Mouse (Mus musculus): Measurements from ENCODE around the gene Gsk3a. TPM values are rescaled to one million over a fixed set of nuclear protein-coding genes. Genes with fewer than 3 reads are reported as not detected.
A peak's percentile ranks its signal among the peaks of the same experiment; 100 is the strongest.

The Gsk3a gene
- polyA plus RNA-seq, 1 experiment = 343 TPM

DNA sequence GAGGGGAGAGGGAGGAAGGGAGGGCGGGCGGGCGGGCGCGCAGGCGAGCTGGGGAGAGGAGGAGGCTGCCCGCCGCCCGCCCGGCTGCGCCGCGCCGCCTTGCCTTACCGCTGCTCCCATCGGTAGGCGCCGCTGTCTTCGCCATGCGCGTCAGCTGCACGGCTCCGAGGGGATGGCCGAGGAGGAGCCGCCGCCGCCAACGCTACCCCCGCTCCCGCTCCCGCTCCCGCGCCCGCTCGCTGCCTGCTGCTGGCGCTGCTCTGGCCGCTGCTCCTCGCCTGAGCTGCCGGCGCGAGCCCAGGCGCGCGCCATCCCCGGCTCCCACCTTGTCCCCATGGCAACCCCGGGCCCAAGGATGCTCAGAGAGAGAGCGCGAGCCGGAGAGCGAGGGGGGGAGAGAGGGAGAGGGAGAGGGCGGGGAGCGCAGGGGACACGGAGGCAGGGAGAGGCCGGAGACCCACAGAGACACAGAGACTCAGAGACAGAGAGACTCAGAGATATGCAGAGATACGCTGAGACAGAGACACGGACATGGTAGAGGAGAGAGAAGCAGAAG, 58.0 kb downstream of the Gsk3a start, which contains the start of gene Pou2f2:
Gene Pou2f2, minus strand, starts transcription at position 121 of the 556 bp plus-strand sequence.
- DNase-seq = peak; percentile 83
- no peaks in the 10 kb centered on the region for H3K36me3 ChIP-seq (ENCODE audit: control insufficient read depth, insufficient read depth, low read length)
- H3K27ac ChIP-seq (ENCODE audit: control insufficient read depth, insufficient read depth, low read length) = no peak within 1 kb of the TSS
- peak within 1 kb of the TSS; percentile 37 for H3K4me3 ChIP-seq (ENCODE audit: control insufficient read depth, insufficient read depth, low read length)
- WGBS = 3% methylated on average over 44 of the region's 56 CpGs
- peaks cover 27% of the 10 kb centered on the region for H3K4me1 ChIP-seq (replicated peaks; ENCODE audit: control insufficient read depth, insufficient read depth, low read length)
- no peak for TF ChIP-seq POLR2A (IDR thresholded peaks at IDR 0.05; ENCODE audit: control insufficient read depth, extremely low read depth, insufficient read depth, low read length, poor library complexity)
- TF ChIP-seq CTCF (IDR thresholded peaks at IDR 0.05; ENCODE audit: borderline replicate concordance, control insufficient read depth, extremely low read depth, insufficient read depth, low read length, poor library complexity) = peak; percentile 64; the same call in 1 of the 2 replicates
- H3K27me3 ChIP-seq (ENCODE audit: control insufficient read depth, insufficient read depth, low read length) = peaks cover 12% of the 10 kb centered on the region

- TF ChIP-seq POLR2A (IDR thresholded peaks at IDR 0.05; ENCODE audit: control insufficient read depth, extremely low read depth, insufficient read depth, low read length, poor library complexity) (no peak), CTCF (IDR thresholded peaks at IDR 0.05; ENCODE audit: borderline replicate concordance, control insufficient read depth, extremely low read depth, insufficient read depth, low read length, poor library complexity) (no peak)
- H3K4me3 ChIP-seq (ENCODE audit: control insufficient read depth, insufficient read depth, low read length) = 0 out of 2 replicates have a peak overlapping the region, but pooled peaks have one; percentile 6
- peak; percentile 19 for DNase-seq
Measured at GRCm38 (mm10) chr7:25178787-25179605, 58.7 kb downstream of the Gsk3a start.

GRCm38 (mm10) chr7:25178317-25178716, 59.3 kb downstream of the Gsk3a start:
- Histone ChIP-seq H3K27me3 (ENCODE audit: control insufficient read depth, insufficient read depth, low read length) (peaks cover 12% of the 10 kb centered on the region), H3K27ac (ENCODE audit: control insufficient read depth, insufficient read depth, low read length) (no peak overlapping the region), H3K4me3 (ENCODE audit: control insufficient read depth, insufficient read depth, low read length) (no peak overlapping the region), H3K36me3 (ENCODE audit: control insufficient read depth, insufficient read depth, low read length) (no peaks in the 10 kb centered on the region), H3K4me1 (replicated peaks; ENCODE audit: control insufficient read depth, insufficient read depth, low read length) (peaks cover 27% of the 10 kb centered on the region)
- no peak for DNase-seq
- WGBS = 7% methylated on average over 15 of the region's 17 CpGs
- TF ChIP-seq POLR2A (IDR thresholded peaks at IDR 0.05; ENCODE audit: control insufficient read depth, extremely low read depth, insufficient read depth, low read length, poor library complexity) = no peak

More at GRCm38 (mm10) chr7:25178787-25179605, 58.7 kb downstream of the Gsk3a start:
- H3K36me3 ChIP-seq (ENCODE audit: control insufficient read depth, insufficient read depth, low read length) = no peaks in the 10 kb centered on the region
- peaks cover 12% of the 10 kb centered on the region for H3K27me3 ChIP-seq (ENCODE audit: control insufficient read depth, insufficient read depth, low read length)
- WGBS = 3% methylated on average over 56 of the region's 56 CpGs
- no peak overlapping the region for H3K27ac ChIP-seq (ENCODE audit: control insufficient read depth, insufficient read depth, low read length)
- H3K4me1 ChIP-seq (replicated peaks; ENCODE audit: control insufficient read depth, insufficient read depth, low read length) = peaks cover 27% of the 10 kb centered on the region

Other genes with a start within 250 kb of the Gsk3a start
- 5.6 and 7.1 TPM in 2 replicates for gene Atp1a3, start 231.9 kb downstream of the Gsk3a start, polyA plus RNA-seq (2012; rRNA removed)
- gene Grik5, start 165.5 kb downstream of the Gsk3a start, polyA plus RNA-seq (2012; rRNA removed) = 19.1 and 23.0 TPM in 2 replicates
- gene Zfp574, start 165.3 kb downstream of the Gsk3a start, polyA plus RNA-seq (2012; rRNA removed) = 65.0 and 68.8 TPM in 2 replicates
- gene Pou2f2, start 58.1 kb downstream of the Gsk3a start, polyA plus RNA-seq (2012; rRNA removed) = 5.6 and 5.7 TPM in 2 replicates
- gene Dedd2, start 17.2 kb downstream of the Gsk3a start, polyA plus RNA-seq (2012; rRNA removed) = 93.6 and 102 TPM in 2 replicates
- gene Zfp526, start 16.4 kb downstream of the Gsk3a start, polyA plus RNA-seq (2012; rRNA removed) = 38.2 and 46.5 TPM in 2 replicates
- 59.4 and 60.4 TPM in 2 replicates for gene Erf, start 12.9 kb upstream of the Gsk3a start, polyA plus RNA-seq (2012; rRNA removed)
- gene Cic, start 29.9 kb upstream of the Gsk3a start, polyA plus RNA-seq (2012; rRNA removed) = 270 and 297 TPM in 2 replicates
- 138 and 140 TPM in 2 replicates for gene Pafah1b3, start 60.1 kb upstream of the Gsk3a start, polyA plus RNA-seq (2012; rRNA removed)
- gene Prr19, start 63.6 kb upstream of the Gsk3a start, polyA plus RNA-seq (2012; rRNA removed) = 0.08 TPM in 1 of 2 replicates, not detected in the other
- gene Tmem145, start 68.3 kb upstream of the Gsk3a start, polyA plus RNA-seq (2012; rRNA removed) = 0.08 and 0.13 TPM in 2 replicates
- gene Megf8, start 79.3 kb upstream of the Gsk3a start, polyA plus RNA-seq (2012; rRNA removed) = 11.9 and 14.8 TPM in 2 replicates
- 13.4 and 20.6 TPM in 2 replicates for gene Cnfn, start 131.9 kb upstream of the Gsk3a start, polyA plus RNA-seq (2012; rRNA removed)
- gene Lipe, start 160.9 kb upstream of the Gsk3a start, polyA plus RNA-seq (2012; rRNA removed) = 75.3 and 91.6 TPM in 2 replicates
- gene Cxcl17, start 175.0 kb upstream of the Gsk3a start, polyA plus RNA-seq (2012; rRNA removed) = 0.56 and 1.2 TPM in 2 replicates
- 5.0 and 5.8 TPM in 2 replicates for gene Ceacam1, start 239.8 kb upstream of the Gsk3a start, polyA plus RNA-seq (2012; rRNA removed)

Measured in thymus, adult 2 months (tissue).